Mouse (Mus musculus) thymus, adult 18-20 months (tissue): ENCODE results near the gene Krt88.
A peak's percentile ranks its signal among the peaks of the same experiment; 100 is the strongest.

Experiments
- DNase-seq, 2 experiments: peaks; one replicate each; pipeline ENCODE4 v3.0.0; 2022; ENCODE audit warnings: mixed read lengths in 2 of 2

Krt88 gene

GRCm38 (mm10) chr15:101447444-101447843, at the start of gene Krt88:
Gene Krt88, plus strand, starts transcription at chr15:101447744.
- DNase-seq = no peak

- DNase-seq = no peak
Observed at GRCm38 (mm10) chr15:101398269-101398668, 49.3 kb upstream of the Krt88 start.

- no peak for DNase-seq
Observed at GRCm38 (mm10) chr15:101410775-101411174, 36.8 kb upstream of the Krt88 start, which contains the start of gene Krt7. Gene Krt7, plus strand, starts transcription at chr15:101411043.

GRCm38 (mm10) chr15:101412188-101412587, 35.4 kb upstream of the Krt88 start:
- DNase-seq = no peak

GRCm38 (mm10) chr15:101413916-101414635, 33.5 kb upstream of the Krt88 start:
- DNase-seq = no peak

- no peak for DNase-seq
Observed at GRCm38 (mm10) chr15:101414807-101415565, 32.6 kb upstream of the Krt88 start.

- DNase-seq = no peak
Observed at GRCm38 (mm10) chr15:101418950-101419349, 28.6 kb upstream of the Krt88 start.

GRCm38 (mm10) chr15:101420903-101421302, 26.6 kb upstream of the Krt88 start:
- DNase-seq = no peak

- no peak for DNase-seq
Observed at GRCm38 (mm10) chr15:101424914-101425313, 22.6 kb upstream of the Krt88 start.

- no peak for DNase-seq
Observed at GRCm38 (mm10) chr15:101436611-101437010, 10.9 kb upstream of the Krt88 start.

GRCm38 (mm10) chr15:101438555-101438954, 9.0 kb upstream of the Krt88 start, which contains the start of gene Krt87:
Gene Krt87, minus strand, starts transcription at chr15:101438804.
- DNase-seq = no peak

GRCm38 (mm10) chr15:101440837-101441236, 6.7 kb upstream of the Krt88 start:
- DNase-seq = no peak

GRCm38 (mm10) chr15:101446572-101446971, 972 bp upstream of the Krt88 start:
- no peak for DNase-seq

GRCm38 (mm10) chr15:101453093-101453736, 5.7 kb downstream of the Krt88 start:
- peak; percentile 33 to 35 for DNase-seq

GRCm38 (mm10) chr15:101454774-101455173, 7.2 kb downstream of the Krt88 start:
- DNase-seq = no peak

GRCm38 (mm10) chr15:101455292-101455691, 7.7 kb downstream of the Krt88 start:
- no peak for DNase-seq

- DNase-seq = no peak
Observed at GRCm38 (mm10) chr15:101455891-101456290, 8.3 kb downstream of the Krt88 start.

- no peak for DNase-seq
Observed at GRCm38 (mm10) chr15:101458361-101458930, 10.9 kb downstream of the Krt88 start.

GRCm38 (mm10) chr15:101459283-101459682, 11.7 kb downstream of the Krt88 start:
- no peak for DNase-seq

GRCm38 (mm10) chr15:101463651-101464050, 16.1 kb downstream of the Krt88 start, which contains the start of gene Krt81:
Gene Krt81, minus strand, starts transcription at chr15:101463751.
- DNase-seq = no peak

- no peak for DNase-seq
Observed at GRCm38 (mm10) chr15:101469093-101469492, 21.5 kb downstream of the Krt88 start.

- no peak for DNase-seq
Observed at GRCm38 (mm10) chr15:101472952-101473528, 25.5 kb downstream of the Krt88 start, which contains the start of gene Krt86. Gene Krt86, plus strand, starts transcription at chr15:101473478.
